Comparison of ENCODE assay signal across 8 mouse cellular contexts in the genomic region with DNA sequence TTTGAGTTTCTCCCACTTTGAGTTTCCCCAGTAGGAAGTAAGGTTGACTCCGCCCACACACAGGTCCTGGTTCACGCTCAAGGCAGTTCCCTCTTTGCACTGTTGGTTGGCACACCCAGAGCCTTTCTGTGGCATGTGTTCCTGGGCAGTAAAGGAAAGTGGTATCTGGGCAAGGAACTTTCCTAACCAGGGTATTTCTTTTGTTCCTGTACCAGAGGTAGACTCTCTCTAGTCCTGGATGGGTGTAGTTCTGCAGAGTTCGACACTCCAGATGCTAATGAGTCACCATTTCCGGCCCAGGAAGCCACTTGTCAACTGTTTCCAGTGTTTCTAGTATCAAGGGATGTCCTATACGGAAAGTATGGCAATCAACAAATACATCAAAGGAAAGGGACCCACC. TPM values are rescaled to one million over a fixed set of nuclear protein-coding genes. Genes with fewer than 3 reads are reported as not detected.
DNase-seq lines count a peak whose midpoint lies in the region; ATAC-seq lines count a peak whose summit lies in the region.

No protein-coding gene starts in this region.

- DNase-seq in midbrain, embryonic 11.5 days (ENCODE audit: low spot score, missing footprints), result no peak
- no peak for DNase-seq in heart, embryonic 10.5 days (ENCODE audit: low spot score)
- DNase-seq in kidney, adult 9 months, result peak; percentile 54
- DNase-seq in frontal cortex, postnatal 25 days (ENCODE audit: low spot score in 2 of 2), result no peak
- no peak for DNase-seq in thymus, adult 18-20 months
- no peak for DNase-seq in embryo, embryonic 10 days (ENCODE audit: low spot score)

- no peaks in the 10 kb centered on the region for H3K27me3 ChIP-seq in midbrain, embryonic 16.5 days (ENCODE audit: control insufficient read depth, insufficient read depth, low read depth, low read length)
- no peaks in the 10 kb centered on the region for H3K27me3 ChIP-seq in midbrain, embryonic 11.5 days (ENCODE audit: control insufficient read depth, insufficient read depth, low read length)
- peaks cover 5% of the 10 kb centered on the region; the same call in 1 of the 2 replicates for H3K27me3 ChIP-seq in heart, embryonic 10.5 days (ENCODE audit: insufficient read depth, poor library complexity, severe bottlenecking)
- peaks cover 38% of the 10 kb centered on the region for H3K27me3 ChIP-seq in megakaryocyte, embryonic 14.5 days (replicated peaks)

- no peaks in the 10 kb centered on the region for H3K9me3 ChIP-seq in midbrain, embryonic 16.5 days (replicated peaks; ENCODE audit: control insufficient read depth, low read length, poor library complexity, severe bottlenecking)
- no peaks in the 10 kb centered on the region for H3K9me3 ChIP-seq in midbrain, embryonic 11.5 days (ENCODE audit: control insufficient read depth, low read length)
- no peaks in the 10 kb centered on the region for H3K9me3 ChIP-seq in heart, embryonic 10.5 days
- H3K9me3 ChIP-seq in megakaryocyte, embryonic 14.5 days, result no peaks in the 10 kb centered on the region

- no peak overlapping the region for H3K9ac ChIP-seq in midbrain, embryonic 16.5 days (ENCODE audit: low read depth, low read length)
- no peak overlapping the region for H3K9ac ChIP-seq in midbrain, embryonic 11.5 days (ENCODE audit: low read length)

- peak overlapping the region; percentile 38 for H3K4me2 ChIP-seq in midbrain, embryonic 16.5 days (ENCODE audit: low read length)
- H3K4me2 ChIP-seq in midbrain, embryonic 11.5 days, result no peak overlapping the region

- no peak for ATAC-seq in midbrain, embryonic 16.5 days
- no peak for ATAC-seq in midbrain, embryonic 11.5 days (ENCODE audit: low FRiP score)

- 78% methylated on average over 5 of the region's 5 CpGs for WGBS in midbrain, embryonic 16.5 days
- 75% methylated on average over 5 of the region's 5 CpGs for WGBS in midbrain, embryonic 11.5 days
- WGBS in heart, embryonic 10.5 days, result 54% methylated on average over 5 of the region's 5 CpGs

- H3K4me3 ChIP-seq in midbrain, embryonic 16.5 days (ENCODE audit: low read depth, low read length), result no peak overlapping the region
- H3K4me3 ChIP-seq in midbrain, embryonic 11.5 days (ENCODE audit: low read depth, low read length), result no peak overlapping the region
- peak overlapping the region; percentile 35 for H3K4me3 ChIP-seq in heart, embryonic 10.5 days
- H3K4me3 ChIP-seq in megakaryocyte, embryonic 14.5 days (replicated peaks), result peak overlapping the region; percentile 79

- H3K27ac ChIP-seq in midbrain, embryonic 16.5 days (ENCODE audit: low read length), result no peak overlapping the region
- no peak overlapping the region for H3K27ac ChIP-seq in midbrain, embryonic 11.5 days (ENCODE audit: low read depth, low read length)
- H3K27ac ChIP-seq in heart, embryonic 10.5 days, result 0 out of 2 replicates have a peak overlapping the region, but pooled peaks have one; percentile 52

- peaks cover 7% of the 10 kb centered on the region for H3K4me1 ChIP-seq in midbrain, embryonic 16.5 days (ENCODE audit: control insufficient read depth, insufficient read depth, low read length)
- H3K4me1 ChIP-seq in midbrain, embryonic 11.5 days (ENCODE audit: control insufficient read depth, insufficient read depth, low read length), result peaks cover 8% of the 10 kb centered on the region; the same call in 1 of the 2 replicates
- peaks cover 23% of the 10 kb centered on the region for H3K4me1 ChIP-seq in heart, embryonic 10.5 days
- peaks cover 50% of the 10 kb centered on the region for H3K4me1 ChIP-seq in megakaryocyte, embryonic 14.5 days

- no peaks in the 10 kb centered on the region for H3K36me3 ChIP-seq in midbrain, embryonic 16.5 days (ENCODE audit: control insufficient read depth, insufficient read depth, low read length)
- no peaks in the 10 kb centered on the region for H3K36me3 ChIP-seq in midbrain, embryonic 11.5 days (ENCODE audit: control insufficient read depth, insufficient read depth, low read length)
- no peaks in the 10 kb centered on the region for H3K36me3 ChIP-seq in heart, embryonic 10.5 days
- no peaks in the 10 kb centered on the region for H3K36me3 ChIP-seq in megakaryocyte, embryonic 14.5 days (replicated peaks; ENCODE audit: low read length)

RNA-seq across cellular contexts. Expression of a gene that starts 1.9 kb away (rescaled TPM):
- 6.8 and 8.0 TPM in 2 replicates for polyA plus RNA-seq in midbrain, embryonic 16.5 days (2015; fragmentation: Nextera tagmentation; extraction: Ambion mirVana)
- polyA plus RNA-seq in midbrain, embryonic 11.5 days (2014; fragmentation: Nextera tagmentation; extraction: Ambion mirVana), result 3.9 and 4.4 TPM in 2 replicates
- 3.7 and 4.9 TPM in 2 replicates for polyA plus RNA-seq in heart, embryonic 10.5 days (2016; fragmentation: Nextera tagmentation; extraction: Ambion mirVana)
- 0.47 and 3.6 TPM in 2 replicates for polyA plus RNA-seq in megakaryocyte, embryonic 14.5 days (2012; ENCODE audit: insufficient read depth, low replicate concordance)

RNA-seq across cellular contexts. Expression of a gene that starts 25.0 kb away (rescaled TPM):
- 0.31 and 0.50 TPM in 2 replicates for polyA plus RNA-seq in midbrain, embryonic 16.5 days (2015; fragmentation: Nextera tagmentation; extraction: Ambion mirVana)
- 0.45 and 0.63 TPM in 2 replicates for polyA plus RNA-seq in midbrain, embryonic 11.5 days (2014; fragmentation: Nextera tagmentation; extraction: Ambion mirVana)
- 0.34 TPM in 1 of 2 replicates, not detected in the other for polyA plus RNA-seq in heart, embryonic 10.5 days (2016; fragmentation: Nextera tagmentation; extraction: Ambion mirVana)
- 0.36 TPM in 1 of 2 replicates, not detected in the other for polyA plus RNA-seq in megakaryocyte, embryonic 14.5 days (2012; ENCODE audit: insufficient read depth, low replicate concordance)

RNA-seq across cellular contexts. Expression of a gene that starts 32.6 kb away (rescaled TPM):
- polyA plus RNA-seq in midbrain, embryonic 16.5 days (2015; fragmentation: Nextera tagmentation; extraction: Ambion mirVana), result 32.5 and 34.1 TPM in 2 replicates
- polyA plus RNA-seq in midbrain, embryonic 11.5 days (2014; fragmentation: Nextera tagmentation; extraction: Ambion mirVana), result 28.4 and 32.0 TPM in 2 replicates
- 10.8 and 14.9 TPM in 2 replicates for polyA plus RNA-seq in heart, embryonic 10.5 days (2016; fragmentation: Nextera tagmentation; extraction: Ambion mirVana)
- 0.89 TPM in 1 of 2 replicates, not detected in the other for polyA plus RNA-seq in megakaryocyte, embryonic 14.5 days (2012; ENCODE audit: insufficient read depth, low replicate concordance)

RNA-seq across cellular contexts. Expression of a gene that starts 57.4 kb away (rescaled TPM):
- polyA plus RNA-seq in midbrain, embryonic 16.5 days (2015; fragmentation: Nextera tagmentation; extraction: Ambion mirVana), result 63.9 and 68.0 TPM in 2 replicates
- 44.4 and 48.7 TPM in 2 replicates for polyA plus RNA-seq in midbrain, embryonic 11.5 days (2014; fragmentation: Nextera tagmentation; extraction: Ambion mirVana)
- polyA plus RNA-seq in heart, embryonic 10.5 days (2016; fragmentation: Nextera tagmentation; extraction: Ambion mirVana), result 55.6 and 61.8 TPM in 2 replicates
- 2.0 TPM in 1 of 2 replicates, not detected in the other for polyA plus RNA-seq in megakaryocyte, embryonic 14.5 days (2012; ENCODE audit: insufficient read depth, low replicate concordance)

Comparison
In these comparisons a context has a peak if more than half of its experiments do, and no peak if none do; other contexts are left out.
1. H3K4me3 ChIP-seq: peak in heart, embryonic 10.5 days (single experiment) and megakaryocyte, embryonic 14.5 days (single experiment); none in midbrain, embryonic 16.5 days (single experiment) and midbrain, embryonic 11.5 days (single experiment).